Comparison of ENCODE assay signal across 8 mouse cellular contexts in genomic region chr7:98685895-98686294, GRCm38 (mm10). TPM values are rescaled to one million over a fixed set of nuclear protein-coding genes. Genes with fewer than 3 reads are reported as not detected.
DNase-seq lines count a peak whose midpoint lies in the region.

No protein-coding gene starts in this region.

- peak; percentile 50 to 51 for DNase-seq in cerebellum, postnatal 10 days
- no peak for DNase-seq in cerebellum, adult 9-10 months
- peak; percentile 58 for DNase-seq in Muller cell, postnatal 12 days (ENCODE audit: inconsistent ontology term)
- peak; percentile 28 for DNase-seq in gastrocnemius, adult 18-20 months (ENCODE audit: low spot score)
- peak; percentile 44 for DNase-seq in kidney, adult 9 months
- DNase-seq in retina, postnatal 1 day: peak; percentile 72
- DNase-seq in thymus, adult 18-20 months: no peak
- DNase-seq in right cerebral cortex, postnatal 4 days: no peak

RNA-seq across cellular contexts. Expression of gene Thap12, which starts 17.0 kb away (rescaled TPM):
- total RNA-seq in gastrocnemius, adult 18-20 months (2021): 100 to 1,000 TPM; 125 to 134 TPM

RNA-seq across cellular contexts. Expression of gene Emsy, which starts 29.3 kb away (rescaled TPM):
- total RNA-seq in gastrocnemius, adult 18-20 months (2021): 10 to 100 TPM; 14.2 to 18.5 TPM

Comparison
In these comparisons a context has a peak if more than half of its experiments do, and no peak if none do; other contexts are left out.
1. DNase-seq: peak in cerebellum, postnatal 10 days (2 of 2), Muller cell, postnatal 12 days (single experiment), gastrocnemius, adult 18-20 months (single experiment), kidney, adult 9 months (single experiment) and retina, postnatal 1 day (single experiment); none in cerebellum, adult 9-10 months (single experiment), thymus, adult 18-20 months (0 of 2) and right cerebral cortex, postnatal 4 days (single experiment).